Mouse (Mus musculus) urinary bladder, postnatal 25 days (tissue): ENCODE data around the gene Gm3336.

Experiments used
- DNase-seq: peaks from one replicate; pipeline ENCODE4 v3.0.0; 2022; ENCODE audit warnings: low spot score

Gene Gm3336

GRCm38 (mm10) chr8:70747211-70747890 lies 29.0 kb downstream of the Gm3336 start:
- DNase-seq: no peak

GRCm38 (mm10) chr8:70748246-70749096 lies 30.1 kb downstream of the Gm3336 start:
- no peak for DNase-seq

GRCm38 (mm10) chr8:70749097-70749674 lies 30.8 kb downstream of the Gm3336 start:
- DNase-seq: no peak

GRCm38 (mm10) chr8:70750128-70750680 lies 31.9 kb downstream of the Gm3336 start:
- DNase-seq: no peak

GRCm38 (mm10) chr8:70752000-70752764 lies 33.8 kb downstream of the Gm3336 start:
- peak; percentile 72 for DNase-seq

- peak; percentile 69 for DNase-seq
Observed at GRCm38 (mm10) chr8:70753151-70753550, 34.8 kb downstream of the Gm3336 start.

GRCm38 (mm10) chr8:70754043-70754870 lies 35.9 kb downstream of the Gm3336 start, which contains the start of gene Rab3a:
Rab3a (plus strand) TSS chr8:70754679.
- peak; percentile 85 for DNase-seq

- no peak for DNase-seq
Observed at GRCm38 (mm10) chr8:70754871-70755660, 36.7 kb downstream of the Gm3336 start.

- no peak for DNase-seq
Observed at GRCm38 (mm10) chr8:70755661-70756475, 37.5 kb downstream of the Gm3336 start.

GRCm38 (mm10) chr8:70756476-70757040 lies 38.2 kb downstream of the Gm3336 start:
- no peak for DNase-seq

- DNase-seq: no peak
Observed at GRCm38 (mm10) chr8:70757523-70758307, 39.4 kb downstream of the Gm3336 start.

- DNase-seq: no peak
Observed at GRCm38 (mm10) chr8:70758308-70758615, 39.9 kb downstream of the Gm3336 start.

GRCm38 (mm10) chr8:70758616-70759561 lies 40.5 kb downstream of the Gm3336 start:
- DNase-seq: no peak

- DNase-seq: no peak
Observed at GRCm38 (mm10) chr8:70760350-70760749, 42.0 kb downstream of the Gm3336 start.

- DNase-seq: peak; percentile 81
Observed at GRCm38 (mm10) chr8:70760775-70761406, 42.5 kb downstream of the Gm3336 start, which contains the start of gene Mpv17l2. Mpv17l2 (minus strand) TSS chr8:70760946.

- DNase-seq: no peak
Observed at GRCm38 (mm10) chr8:70762118-70762517, 43.8 kb downstream of the Gm3336 start.
